Mouse (Mus musculus): ENCODE measurements around the gene Csnk1g1. TPM values are rescaled to one million over a fixed set of nuclear protein-coding genes. Genes with fewer than 3 reads are reported as not detected.

Csnk1g1 gene
- polyA plus RNA-seq, 1 experiment from 2014 or later = 9.8 TPM

GRCm38 (mm10) chr9:66053620-66054019, 144.9 kb downstream of the Csnk1g1 start:
- H3K4me1 ChIP-seq (replicated peaks) = no peaks in the 10 kb centered on the region
- no peaks in the 10 kb centered on the region for H3K36me3 ChIP-seq
- H3K4me2 ChIP-seq = no peak overlapping the region
- no peaks in the 10 kb centered on the region for H3K27me3 ChIP-seq
- no peak overlapping the region for H3K4me3 ChIP-seq
- ATAC-seq (replicated peaks; ENCODE audit: insufficient number of reproducible peaks, insufficient read depth, low FRiP score, low read depth) = no peak
- H3K9ac ChIP-seq = no peak overlapping the region
- WGBS = 41% methylated on average over 1 of the region's 1 CpGs
- no peaks in the 10 kb centered on the region for H3K9me3 ChIP-seq (replicated peaks)
- H3K27ac ChIP-seq = no peak overlapping the region

GRCm38 (mm10) chr9:66059583-66060307, 151.0 kb downstream of the Csnk1g1 start, which contains the start of gene Ppib:
TSS of gene Ppib (plus strand) at chr9:66060222.
- under 1% methylated on average over 51 of the region's 51 CpGs for WGBS
- H3K4me3 ChIP-seq = peak within 1 kb of the TSS; percentile 70
- H3K27ac ChIP-seq = peak within 1 kb of the TSS; percentile 74
- ATAC-seq (replicated peaks; ENCODE audit: insufficient number of reproducible peaks, insufficient read depth, low FRiP score, low read depth) = peak; percentile 99
- peak within 1 kb of the TSS; percentile 85 for H3K9ac ChIP-seq
- no peaks in the 10 kb centered on the region for H3K9me3 ChIP-seq (replicated peaks)
- peak within 1 kb of the TSS; percentile 74 for H3K4me2 ChIP-seq
- H3K27me3 ChIP-seq = no peaks in the 10 kb centered on the region
- peaks cover 25% of the 10 kb centered on the region for H3K36me3 ChIP-seq
- peaks cover 17% of the 10 kb centered on the region for H3K4me1 ChIP-seq (replicated peaks)

GRCm38 (mm10) chr9:66060308-66060647, 151.6 kb downstream of the Csnk1g1 start:
- peaks cover 17% of the 10 kb centered on the region for H3K4me1 ChIP-seq (replicated peaks)
- H3K4me3 ChIP-seq = peak overlapping the region; percentile 70
- ATAC-seq (replicated peaks; ENCODE audit: insufficient number of reproducible peaks, insufficient read depth, low FRiP score, low read depth) = peak; percentile 56
- 1% methylated on average over 18 of the region's 20 CpGs for WGBS
- peak overlapping the region; percentile 70 for H3K4me2 ChIP-seq
- peak overlapping the region; percentile 85 for H3K9ac ChIP-seq
- H3K36me3 ChIP-seq = peaks cover 27% of the 10 kb centered on the region
- H3K27me3 ChIP-seq = no peaks in the 10 kb centered on the region
- H3K9me3 ChIP-seq (replicated peaks) = no peaks in the 10 kb centered on the region
- peak overlapping the region; percentile 74 for H3K27ac ChIP-seq

- ATAC-seq (replicated peaks; ENCODE audit: insufficient number of reproducible peaks, insufficient read depth, low FRiP score, low read depth) = no peak
- WGBS = 28% methylated on average over 4 of the region's 4 CpGs
- Histone ChIP-seq H3K9ac (peak overlapping the region; percentile 85), H3K36me3 (peaks cover 34% of the 10 kb centered on the region), H3K4me3 (peak overlapping the region; percentile 70), H3K4me1 (replicated peaks) (peaks cover 17% of the 10 kb centered on the region), H3K27ac (no peak overlapping the region), H3K9me3 (replicated peaks) (no peaks in the 10 kb centered on the region), H3K27me3 (no peaks in the 10 kb centered on the region), H3K4me2 (peak overlapping the region; percentile 70)
Observed at GRCm38 (mm10) chr9:66060986-66061385, 152.3 kb downstream of the Csnk1g1 start.

- no peak overlapping the region for H3K9ac ChIP-seq
- H3K27me3 ChIP-seq = no peaks in the 10 kb centered on the region
- H3K36me3 ChIP-seq = peaks cover 41% of the 10 kb centered on the region
- WGBS = 82% methylated on average over 3 of the region's 3 CpGs
- peak overlapping the region; percentile 70 for H3K4me3 ChIP-seq
- H3K9me3 ChIP-seq (replicated peaks) = no peaks in the 10 kb centered on the region
- no peak overlapping the region for H3K27ac ChIP-seq
- ATAC-seq (replicated peaks; ENCODE audit: insufficient number of reproducible peaks, insufficient read depth, low FRiP score, low read depth) = no peak
- peak overlapping the region; percentile 70 for H3K4me2 ChIP-seq
- H3K4me1 ChIP-seq (replicated peaks) = peaks cover 17% of the 10 kb centered on the region
Observed at GRCm38 (mm10) chr9:66061656-66062055, 152.9 kb downstream of the Csnk1g1 start.

GRCm38 (mm10) chr9:66063446-66063845, 154.7 kb downstream of the Csnk1g1 start:
- WGBS = 82% methylated on average over 3 of the region's 3 CpGs
- no peak overlapping the region for H3K27ac ChIP-seq
- no peak overlapping the region for H3K9ac ChIP-seq
- no peaks in the 10 kb centered on the region for H3K9me3 ChIP-seq (replicated peaks)
- ATAC-seq (replicated peaks; ENCODE audit: insufficient number of reproducible peaks, insufficient read depth, low FRiP score, low read depth) = no peak
- H3K4me2 ChIP-seq = no peak overlapping the region
- H3K4me3 ChIP-seq = no peak overlapping the region
- H3K36me3 ChIP-seq = peaks cover 48% of the 10 kb centered on the region
- peaks cover 17% of the 10 kb centered on the region for H3K4me1 ChIP-seq (replicated peaks)
- 0 out of 2 replicates have a peak, but pooled peaks cover 6% of the 10 kb centered on the region for H3K27me3 ChIP-seq

- Histone ChIP-seq H3K27ac (no peak overlapping the region), H3K27me3 (0 out of 2 replicates have a peak, but pooled peaks cover 14% of the 10 kb centered on the region), H3K4me3 (no peak overlapping the region), H3K9ac (no peak overlapping the region), H3K4me1 (replicated peaks) (peaks cover 23% of the 10 kb centered on the region), H3K36me3 (peaks cover 48% of the 10 kb centered on the region), H3K4me2 (no peak overlapping the region), H3K9me3 (replicated peaks) (no peaks in the 10 kb centered on the region)
- ATAC-seq (replicated peaks; ENCODE audit: insufficient number of reproducible peaks, insufficient read depth, low FRiP score, low read depth) = no peak
- WGBS = 96% methylated on average over 11 of the region's 11 CpGs
Observed at GRCm38 (mm10) chr9:66064316-66064715, 155.6 kb downstream of the Csnk1g1 start.

- H3K4me2 ChIP-seq = no peak overlapping the region
- WGBS = 81% methylated on average over 3 of the region's 3 CpGs
- peaks cover 48% of the 10 kb centered on the region for H3K36me3 ChIP-seq
- 0 out of 2 replicates have a peak, but pooled peaks cover 17% of the 10 kb centered on the region for H3K27me3 ChIP-seq
- no peak overlapping the region for H3K4me3 ChIP-seq
- H3K4me1 ChIP-seq (replicated peaks) = peaks cover 12% of the 10 kb centered on the region
- H3K9ac ChIP-seq = no peak overlapping the region
- H3K9me3 ChIP-seq (replicated peaks) = no peaks in the 10 kb centered on the region
- no peak for ATAC-seq (replicated peaks; ENCODE audit: insufficient number of reproducible peaks, insufficient read depth, low FRiP score, low read depth)
- H3K27ac ChIP-seq = no peak overlapping the region
Observed at GRCm38 (mm10) chr9:66066791-66067190, 158.1 kb downstream of the Csnk1g1 start.

- no peak for ATAC-seq (replicated peaks; ENCODE audit: insufficient number of reproducible peaks, insufficient read depth, low FRiP score, low read depth)
- no peak overlapping the region for H3K4me2 ChIP-seq
Observed at GRCm38 (mm10) chr9:66067542-66067941, 158.8 kb downstream of the Csnk1g1 start.

GRCm38 (mm10) chr9:66068056-66068455, 159.3 kb downstream of the Csnk1g1 start:
- ATAC-seq (replicated peaks; ENCODE audit: insufficient number of reproducible peaks, insufficient read depth, low FRiP score, low read depth) = no peak
- no peak overlapping the region for H3K27ac ChIP-seq
- H3K9me3 ChIP-seq (replicated peaks) = no peaks in the 10 kb centered on the region
- 0 out of 2 replicates have a peak, but pooled peaks cover 17% of the 10 kb centered on the region for H3K27me3 ChIP-seq
- H3K4me3 ChIP-seq = no peak overlapping the region
- no peak overlapping the region for H3K4me2 ChIP-seq
- WGBS = 55% methylated on average over 4 of the region's 4 CpGs
- peaks cover 38% of the 10 kb centered on the region for H3K36me3 ChIP-seq
- peaks cover 12% of the 10 kb centered on the region for H3K4me1 ChIP-seq (replicated peaks)
- no peak overlapping the region for H3K9ac ChIP-seq

More at GRCm38 (mm10) chr9:66067542-66067941, 158.8 kb downstream of the Csnk1g1 start:
- Histone ChIP-seq H3K4me3 (no peak overlapping the region), H3K36me3 (peaks cover 43% of the 10 kb centered on the region), H3K27me3 (0 out of 2 replicates have a peak, but pooled peaks cover 17% of the 10 kb centered on the region), H3K27ac (no peak overlapping the region), H3K9me3 (replicated peaks) (no peaks in the 10 kb centered on the region), H3K4me1 (replicated peaks) (peaks cover 12% of the 10 kb centered on the region), H3K9ac (no peak overlapping the region)
- 25% methylated on average over 5 of the region's 5 CpGs for WGBS

- peaks cover 29% of the 10 kb centered on the region for H3K36me3 ChIP-seq
- no peaks in the 10 kb centered on the region for H3K9me3 ChIP-seq (replicated peaks)
- 0 out of 2 replicates have a peak, but pooled peaks cover 17% of the 10 kb centered on the region for H3K27me3 ChIP-seq
- under 1% methylated on average over 30 of the region's 30 CpGs for WGBS
- ATAC-seq (replicated peaks; ENCODE audit: insufficient number of reproducible peaks, insufficient read depth, low FRiP score, low read depth) = peak; percentile 28; the same call in 1 of the 2 replicates
- no peak overlapping the region for H3K27ac ChIP-seq
- peaks cover 12% of the 10 kb centered on the region for H3K4me1 ChIP-seq (replicated peaks)
- peak overlapping the region; percentile 53 for H3K4me3 ChIP-seq
- H3K9ac ChIP-seq = peak overlapping the region; percentile 49
- H3K4me2 ChIP-seq = peak overlapping the region; percentile 94
Observed at GRCm38 (mm10) chr9:66068971-66069391, 160.3 kb downstream of the Csnk1g1 start.

All from heart, embryonic 15.5 days (tissue).